Mouse (Mus musculus): ENCODE measurements around the gene Clic6.

DNA sequence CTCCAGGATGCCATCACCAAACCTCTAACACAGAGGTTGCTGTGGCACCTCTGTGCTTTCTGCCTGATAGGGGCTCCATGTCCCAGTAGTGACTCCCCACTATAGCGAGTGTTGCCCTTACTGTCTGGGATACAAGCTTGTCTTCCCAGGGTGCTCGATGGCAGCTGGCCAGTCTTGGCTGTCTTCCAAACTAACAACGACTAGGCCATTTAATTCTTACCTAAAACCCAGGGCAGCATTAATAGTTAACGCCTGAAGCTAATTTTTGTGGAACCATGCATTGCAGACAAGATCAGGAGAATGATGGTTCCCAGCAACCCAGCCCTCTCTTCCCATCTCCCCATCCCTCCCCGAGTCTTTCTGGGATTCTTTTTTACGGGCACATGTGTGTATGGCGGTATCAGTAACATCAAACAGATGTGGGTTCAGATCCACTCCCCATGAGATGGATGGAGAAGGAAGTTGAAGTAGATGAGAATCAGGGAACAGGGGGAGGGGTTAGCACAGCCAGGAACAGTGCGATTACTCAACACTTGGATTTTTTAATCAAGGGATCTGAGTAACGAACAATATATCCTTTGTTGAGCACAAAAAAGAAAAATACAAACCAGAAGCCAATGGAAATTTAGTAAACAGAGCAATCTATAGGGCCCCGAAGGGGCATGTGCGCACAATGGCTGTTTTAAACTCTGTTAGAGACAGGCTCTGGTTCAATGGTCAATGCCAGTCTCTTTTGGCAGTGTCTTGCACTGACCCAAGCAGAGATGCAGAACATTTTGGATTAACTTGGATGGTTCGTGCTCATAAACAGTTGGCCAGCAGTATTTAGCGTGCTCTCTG, 66.0 kb downstream of the Clic6 start:
- TF ChIP-seq POLR2A (IDR thresholded peaks at IDR 0.05; ENCODE audit: low read depth, low read length) (no peak), CTCF (IDR thresholded peaks at IDR 0.05; ENCODE audit: extremely low read depth, insufficient read length, insufficient replicate concordance, low read depth, low read length) (no peak)
